Mouse (Mus musculus) liver, postnatal 0 days (tissue): ENCODE measurements around the gene Plac9a. TPM values are rescaled to one million over a fixed set of nuclear protein-coding genes. Genes with fewer than 3 reads are reported as not detected.

Experiments used
- ATAC-seq: fragments of 200-750 bp; cut with Nextera tagmentation; 2 replicates; pipeline ENCODE4 v1.8.0; 2017; ENCODE audit warnings: mild to moderate bottlenecking, moderate library complexity
- DNase-seq: peaks from one replicate; pipeline ENCODE4 v3.0.0-alpha.2; 2016
- H3K27ac ChIP-seq: fragments of 300-500 bp; sonication (generic); 2 replicates; pipeline ENCODE4 v1.5.1; 2014; ENCODE audit warnings: antibody characterized with exemption, moderate library complexity, mild to moderate bottlenecking, low read depth
- H3K27me3 ChIP-seq: fragments of 300-500 bp; sonication (generic); 2 replicates; pipeline ENCODE4 v1.6.1; 2014; ENCODE audit warnings: low read length, control low read depth, mixed read lengths; ENCODE audit not compliant: insufficient read depth
- H3K36me3 ChIP-seq: fragments of 300-500 bp; sonication (generic); replicated peaks from 2 replicates; pipeline ENCODE4 v1.6.1; 2014; ENCODE audit warnings: mild to moderate bottlenecking, control low read depth, low read length, moderate library complexity, mixed read lengths; ENCODE audit not compliant: insufficient read depth
- H3K4me1 ChIP-seq: fragments of 300-500 bp; sonication (generic); 2 replicates; pipeline ENCODE4 v1.6.1; 2014; ENCODE audit warnings: antibody characterized with exemption, mild to moderate bottlenecking, control low read depth; ENCODE audit not compliant: insufficient read depth
- H3K4me2 ChIP-seq: fragments of 300-500 bp; sonication (generic); 2 replicates; pipeline ENCODE4 v1.6.1; 2014; ENCODE audit warnings: low read depth, mild to moderate bottlenecking, low read length, moderate library complexity, mixed read lengths
- H3K4me3 ChIP-seq: fragments of 300-500 bp; sonication (generic); 2 replicates; pipeline ENCODE4 v1.5.1; 2014; ENCODE audit warnings: low read depth, low read length
- H3K9ac ChIP-seq: fragments of 300-500 bp; sonication (generic); replicated peaks from 2 replicates; pipeline ENCODE4 v1.6.1; 2014; ENCODE audit warnings: mild to moderate bottlenecking, moderate library complexity
- H3K9me3 ChIP-seq: fragments of 300-500 bp; sonication (generic); 2 replicates; pipeline ENCODE4 v1.6.1; 2016; ENCODE audit warnings: mild to moderate bottlenecking, control low read depth, low read length, mixed read lengths
- CTCF ChIP-seq: sonication (generic); IDR thresholded peaks from 2 replicates; pipeline ENCODE4 v1.5.1; 2016; ENCODE audit warnings: antibody characterized with exemption, low read depth
- EP300 ChIP-seq: IDR thresholded peaks from 2 replicates; pipeline ENCODE4 v1.6.1; 2016; ENCODE audit warnings: antibody characterized with exemption, low read depth, mild to moderate bottlenecking
- WGBS: fragments of 180-500 bp; shearing (Covaris S2); extraction: QIAGEN DNeasy Blood & Tissue Kit; methylation state at CpG from one replicate; pipeline ENCODE4 v1.1.7; 2014; ENCODE audit not compliant: insufficient replicate concordance; 5-methylcytosine and 5-hydroxymethylcytosine counted together
- polyA plus RNA-seq: library from polyadenylated mRNA; unstranded; fragments of >200 nt; fragmentation: Nextera tagmentation; extraction: Ambion mirVana; gene quantifications from 2 replicates; pipeline ENCODE4 v1.2.1, GENCODE M21; 2015

Gene Plac9a
- polyA plus RNA-seq, 1 experiment from 2014 or later = not detected

DNA sequence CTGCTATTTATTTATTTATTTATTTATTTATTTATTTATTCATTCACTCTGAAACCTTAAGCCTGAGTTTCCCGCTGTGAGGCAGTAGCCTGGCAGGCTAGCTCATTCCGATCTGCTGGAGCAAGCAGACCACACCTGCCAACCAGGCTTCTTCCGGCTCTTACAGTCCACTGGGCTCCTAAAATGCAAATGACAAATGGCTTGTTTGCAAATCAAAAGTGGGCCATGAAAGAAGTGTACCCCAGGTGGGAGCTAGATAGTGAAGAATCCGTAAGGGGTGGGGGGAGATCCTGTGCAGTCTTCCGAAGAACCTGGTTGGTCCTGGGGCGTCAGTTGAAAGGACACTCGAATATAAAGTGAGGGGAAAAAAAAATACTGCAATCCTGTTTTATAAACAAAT is 61.9 kb downstream of the Plac9a start:
- DNase-seq (no peak), ATAC-seq (no peak)
- 57% methylated on average over 7 of the region's 7 CpGs for WGBS
- Histone ChIP-seq H3K4me2 (no peak overlapping the region), H3K4me3 (no peak overlapping the region), H3K9ac (no peak overlapping the region), H3K4me1 (peaks cover 14% of the 10 kb centered on the region), H3K27ac (no peak overlapping the region), H3K36me3 (no peaks in the 10 kb centered on the region), H3K27me3 (no peaks in the 10 kb centered on the region), H3K9me3 (no peaks in the 10 kb centered on the region)
- TF ChIP-seq EP300 = no peak
- no peak for TF ChIP-seq CTCF

DNA sequence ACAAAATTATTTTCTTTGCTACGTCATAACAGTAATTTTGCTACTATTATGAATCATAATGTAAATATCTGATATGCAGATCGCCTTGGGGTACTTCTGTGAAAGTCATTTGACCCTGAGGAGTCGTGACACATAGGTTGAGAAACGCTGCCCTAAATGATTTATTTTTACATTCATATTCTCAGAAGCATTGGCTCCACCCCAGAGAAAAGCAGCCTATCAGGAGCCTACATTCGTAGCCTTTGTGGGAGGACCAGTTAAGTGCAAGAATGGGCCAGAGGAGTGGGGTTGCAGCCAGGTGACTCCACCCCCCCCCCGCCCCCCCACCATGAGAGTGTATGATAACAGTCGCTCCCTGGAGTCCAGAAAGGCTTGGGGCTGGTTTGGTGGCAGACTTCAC is 63.1 kb downstream of the Plac9a start:
- Histone ChIP-seq H3K4me3 (no peak overlapping the region), H3K4me2 (no peak overlapping the region), H3K9ac (no peak overlapping the region), H3K27me3 (no peaks in the 10 kb centered on the region), H3K9me3 (no peaks in the 10 kb centered on the region), H3K27ac (no peak overlapping the region), H3K36me3 (no peaks in the 10 kb centered on the region), H3K4me1 (peaks cover 12% of the 10 kb centered on the region)
- no peak for TF ChIP-seq CTCF
- no peak for TF ChIP-seq EP300
- DNase-seq (no peak), ATAC-seq (no peak)
- 62% methylated on average over 7 of the region's 7 CpGs for WGBS

DNA sequence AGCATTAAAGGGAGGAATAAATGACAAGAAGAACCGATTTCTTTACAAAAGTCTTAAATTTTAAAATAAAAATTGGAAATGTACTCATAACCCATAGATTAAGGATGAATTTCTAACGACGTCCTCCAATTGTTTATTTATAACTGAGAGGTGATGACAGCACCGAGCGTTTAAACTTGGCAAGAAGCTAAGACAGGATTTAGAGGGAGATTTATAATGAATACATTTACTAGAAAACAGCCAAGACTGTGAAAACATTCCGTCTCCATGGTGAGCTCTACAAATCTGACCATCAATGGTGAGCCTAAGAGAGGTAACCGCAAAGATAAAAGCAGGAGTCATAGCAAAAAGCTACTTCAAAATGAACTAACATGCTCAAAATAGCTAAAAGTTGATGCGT is 64.5 kb downstream of the Plac9a start:
- Histone ChIP-seq H3K4me2 (no peak overlapping the region), H3K4me3 (no peak overlapping the region), H3K27me3 (no peaks in the 10 kb centered on the region), H3K9me3 (no peaks in the 10 kb centered on the region), H3K36me3 (no peaks in the 10 kb centered on the region), H3K4me1 (peaks cover 10% of the 10 kb centered on the region), H3K27ac (no peak overlapping the region), H3K9ac (no peak overlapping the region)
- WGBS = 81% methylated on average over 8 of the region's 8 CpGs
- no peak for TF ChIP-seq EP300
- no peak for TF ChIP-seq CTCF
- ATAC-seq (no peak), DNase-seq (no peak)

Other genes with a start within 250 kb of the Plac9a start
- gene Ppif, start 208.9 kb downstream of the Plac9a start, polyA plus RNA-seq = 36.0 and 38.4 TPM in 2 replicates
- 13.7 and 13.8 TPM in 2 replicates for gene Zcchc24, start 134.1 kb downstream of the Plac9a start, polyA plus RNA-seq
- gene Anxa11, start 60.9 kb downstream of the Plac9a start, polyA plus RNA-seq = 13.1 and 13.9 TPM in 2 replicates
- gene Tmem254a, start 24.6 kb upstream of the Plac9a start, polyA plus RNA-seq = 2.4 and 2.6 TPM in 2 replicates
- 0.06 and 0.12 TPM in 2 replicates for gene Cphx1, start 35.2 kb upstream of the Plac9a start, polyA plus RNA-seq
- not detected in 2 replicates for gene Duxbl1, start 75.5 kb upstream of the Plac9a start, polyA plus RNA-seq
- gene Gm9780, start 139.6 kb upstream of the Plac9a start, polyA plus RNA-seq = 5.4 and 7.9 TPM in 2 replicates
- gene Tmem254c, start 164.3 kb upstream of the Plac9a start, polyA plus RNA-seq = 34.7 and 41.0 TPM in 2 replicates
- gene Cphx2, start 178.4 kb upstream of the Plac9a start, polyA plus RNA-seq = not detected in 2 replicates
- not detected in 2 replicates for gene Cphx3, start 179.2 kb upstream of the Plac9a start, polyA plus RNA-seq
- 0.08 TPM in 1 of 2 replicates, not detected in the other for gene Duxbl2, start 215.2 kb upstream of the Plac9a start, polyA plus RNA-seq